Mouse (Mus musculus) gastrocnemius, adult 2 months (tissue): ENCODE results near the gene Xdh. TPM values are rescaled to one million over a fixed set of nuclear protein-coding genes. Genes with fewer than 3 reads are reported as not detected.

ENCODE experiments used
- DNase-seq: peaks from one replicate; pipeline ENCODE4 v3.0.0; 2022
- H3K27ac ChIP-seq: fragments of 200-600 bp; 2 replicates; pipeline ENCODE4 v1.8.1; 2022; ENCODE audit warnings: mild to moderate bottlenecking
- H3K4me3 ChIP-seq: fragments of 200-600 bp; 2 replicates; pipeline ENCODE4 v1.8.1; 2022; ENCODE audit warnings: mild to moderate bottlenecking, moderate library complexity
- CTCF ChIP-seq: fragments of 200-600 bp; IDR thresholded peaks from 2 replicates; pipeline ENCODE4 v1.8.1; 2022; ENCODE audit warnings: antibody characterized with exemption, mild to moderate bottlenecking, moderate library complexity
- intact Hi-C: fragments of 180-260 bp; cut with DNase I; formaldehyde crosslinking; loops from one replicate; pipeline ENCODE4 v1.15.1; 2025
- total RNA-seq, 2 experiments: library from RNA; stranded (reverse); gene quantifications; 2 replicates each; pipeline ENCODE4 v1.2.3; 2021

Gene Xdh
- total RNA-seq, 2 experiments from 2014 or later, result 54.9 to 72.1 TPM

GRCm38 (mm10) chr17:73893822-73894221 lies 56.2 kb downstream of the Xdh start:
- intact Hi-C loops, result no loop called here
- no peak overlapping the region for H3K4me3 ChIP-seq
- H3K27ac ChIP-seq, result no peak overlapping the region
- DNase-seq, result no peak
- no peak for TF ChIP-seq CTCF

- intact Hi-C loops, result no loop called here
- no peak overlapping the region for H3K4me3 ChIP-seq
- H3K27ac ChIP-seq, result no peak overlapping the region
- TF ChIP-seq CTCF, result no peak
- no peak for DNase-seq
These were observed 56.8 kb downstream of the Xdh start for GRCm38 (mm10) chr17:73893207-73893606.

GRCm38 (mm10) chr17:73891590-73891989 lies 58.4 kb downstream of the Xdh start:
- intact Hi-C loops, result loop anchor here (2.0 kb wide), 1 partner anchor 123 kb away; no protein-coding TSS in a partner anchor
- DNase-seq, result no peak
- peak; percentile 52 for TF ChIP-seq CTCF
- no peak overlapping the region for H3K4me3 ChIP-seq
- no peak overlapping the region for H3K27ac ChIP-seq

- no peak for TF ChIP-seq CTCF
- Histone ChIP-seq H3K4me3 (peak overlapping the region; percentile 45), H3K27ac (peak overlapping the region; percentile 75)
- intact Hi-C loops, result loop anchor here (10.0 kb wide), 1 partner anchor 491 kb away; no protein-coding TSS in a partner anchor
- peak; percentile 55 for DNase-seq
These were observed 63.8 kb downstream of the Xdh start for GRCm38 (mm10) chr17:73886071-73886785.

GRCm38 (mm10) chr17:73883332-73883731 lies 66.7 kb downstream of the Xdh start:
- TF ChIP-seq CTCF, result no peak
- intact Hi-C loops, result loop anchor here (2.0 to 10.0 kb wide), 5 partner anchors 139 to 581 kb away; no protein-coding TSS in a partner anchor
- DNase-seq, result no peak
- Histone ChIP-seq H3K4me3 (no peak overlapping the region), H3K27ac (peak overlapping the region; percentile 24; the same call in 1 of the 2 replicates)

- TF ChIP-seq CTCF, result peak; percentile 95
- intact Hi-C loops, result loop anchor here (1.0 to 10.0 kb wide), 6 partner anchors 78 to 579 kb away; partner anchors contain the start of gene Ehd3
- Histone ChIP-seq H3K4me3 (no peak overlapping the region; the same call in 1 of the 2 replicates), H3K27ac (peak overlapping the region; percentile 71; the same call in 1 of the 2 replicates)
- DNase-seq, result peak; percentile 84
These were observed 67.8 kb downstream of the Xdh start for GRCm38 (mm10) chr17:73882194-73882593.

- no peak overlapping the region for H3K4me3 ChIP-seq
- intact Hi-C loops, result loop anchor here (5.0 to 10.0 kb wide), 3 partner anchors 159 to 486 kb away; no protein-coding TSS in a partner anchor
- TF ChIP-seq CTCF, result no peak
- H3K27ac ChIP-seq, result peak overlapping the region; percentile 71
- DNase-seq, result peak; percentile 39
These were observed 68.7 kb downstream of the Xdh start for GRCm38 (mm10) chr17:73881295-73881694.

- DNase-seq, result no peak
- intact Hi-C loops, result loop anchor here (5.0 to 10.0 kb wide), 3 partner anchors 158 to 485 kb away; no protein-coding TSS in a partner anchor
- no peak for TF ChIP-seq CTCF
- Histone ChIP-seq H3K4me3 (no peak overlapping the region), H3K27ac (no peak overlapping the region)
These were observed 69.7 kb downstream of the Xdh start for GRCm38 (mm10) chr17:73880286-73880685.

- no peak overlapping the region for H3K4me3 ChIP-seq
- H3K27ac ChIP-seq, result no peak overlapping the region
- TF ChIP-seq CTCF, result no peak
- no peak for DNase-seq
- intact Hi-C loops, result no loop called here
These were observed 70.6 kb downstream of the Xdh start for GRCm38 (mm10) chr17:73879262-73879916.

GRCm38 (mm10) chr17:73875674-73876073 lies 74.3 kb downstream of the Xdh start:
- H3K27ac ChIP-seq, result no peak overlapping the region
- intact Hi-C loops, result no loop called here
- no peak overlapping the region for H3K4me3 ChIP-seq
- DNase-seq, result no peak
- no peak for TF ChIP-seq CTCF

GRCm38 (mm10) chr17:73875268-73875667 lies 74.7 kb downstream of the Xdh start:
- intact Hi-C loops, result no loop called here
- no peak for TF ChIP-seq CTCF
- no peak for DNase-seq
- H3K4me3 ChIP-seq, result no peak overlapping the region
- no peak overlapping the region for H3K27ac ChIP-seq

GRCm38 (mm10) chr17:73870956-73871605 lies 78.9 kb downstream of the Xdh start:
- no peak for DNase-seq
- intact Hi-C loops, result no loop called here
- no peak for TF ChIP-seq CTCF

More at GRCm38 (mm10) chr17:73870956-73871605, 78.9 kb downstream of the Xdh start:
- no peak overlapping the region for H3K27ac ChIP-seq
- no peak overlapping the region for H3K4me3 ChIP-seq
